Mouse (Mus musculus) embryonic fibroblast, embryonic 13.5 days (primary cell): ENCODE data around the gene Galm.

ENCODE experiments used
- CTCF ChIP-seq: IDR thresholded peaks from 2 replicates; pipeline ENCODE4 v1.5.1; 2011; ENCODE audit warnings: mild to moderate bottlenecking, control low read depth, low read length, moderate library complexity, borderline replicate concordance; ENCODE audit not compliant: insufficient read depth
- POLR2A ChIP-seq: IDR thresholded peaks from 2 replicates; pipeline ENCODE4 v1.6.1; 2011; ENCODE audit warnings: low read depth, mild to moderate bottlenecking, control low read depth, low read length, moderate library complexity

GRCm38 (mm10) chr17:80229396-80229795 is 102.1 kb downstream of the Galm start:
- TF ChIP-seq CTCF (no peak), POLR2A (no peak)
